ENCODE assay signal across 22 mouse cellular contexts in the genomic region with DNA sequence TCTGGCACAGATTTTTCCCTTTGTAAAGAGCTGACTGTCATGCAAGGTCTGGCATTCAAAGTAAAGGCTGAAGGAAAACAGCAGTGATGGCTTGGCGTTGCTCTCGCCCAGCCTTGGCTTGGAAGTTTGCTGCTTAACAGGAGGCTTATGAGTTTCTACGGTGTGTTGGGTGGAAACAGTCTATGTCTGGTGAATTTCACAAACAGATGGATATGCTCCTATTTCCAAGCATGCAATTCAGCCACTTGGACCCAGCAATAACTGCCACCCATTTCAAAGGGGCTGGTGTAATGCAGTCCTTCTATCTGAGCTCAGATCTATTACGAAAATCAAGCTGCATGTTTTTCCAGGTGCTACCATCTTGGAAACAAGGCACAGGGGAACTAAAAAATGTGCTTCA.
DNase-seq lines count a peak whose midpoint lies in the region; ATAC-seq lines count a peak whose summit lies in the region.
"Had no signal": no experiment of that assay in that cellular context is flagged by ENCODE, and none has a peak within 500 bp of the region (broad histone marks: within the 10 kb centered on the region; RNA-seq: fewer than 3 reads in every experiment).

No protein-coding gene starts in this region.

- H3K36me3 ChIP-seq in embryonic facial prominence, embryonic 11.5 days (replicated peaks; ENCODE audit: control insufficient read depth, insufficient read depth, low read depth, low read length) = no peaks in the 10 kb centered on the region
- no peaks in the 10 kb centered on the region for H3K36me3 ChIP-seq in embryonic facial prominence, embryonic 10.5 days (replicated peaks)
- H3K36me3 ChIP-seq: embryonic facial prominence, embryonic 13.5 days; forebrain, embryonic 15.5 days; G1E; heart, embryonic 15.5 days; hindbrain, embryonic 12.5 days had no signal

- no peak overlapping the region for H3K9ac ChIP-seq in embryonic facial prominence, embryonic 11.5 days (replicated peaks; ENCODE audit: low read length)
- H3K9ac ChIP-seq: embryonic facial prominence, embryonic 13.5 days; forebrain, embryonic 15.5 days; heart, embryonic 15.5 days; hindbrain, embryonic 12.5 days had no signal

- DNase-seq in embryonic facial prominence, embryonic 11.5 days (ENCODE audit: low spot score) = peak; percentile 13
- DNase-seq in embryonic facial prominence, embryonic 10.5 days (ENCODE audit: low spot score) = no peak
- DNase-seq in heart, postnatal 10 days = peak; percentile 30 to 35
- no peak for DNase-seq in heart, adult 8-10 months (ENCODE audit: low spot score)
- peak; percentile 1 for DNase-seq in ovary, postnatal 14 days (ENCODE audit: low spot score)
- no peak for DNase-seq in ovary, postnatal 10 days (ENCODE audit: low spot score)
- no peak for DNase-seq in retina, postnatal 1 day
- DNase-seq: adrenal gland, adult 8-10 months; adrenal gland, postnatal 36 days; B cell, adult 2 months; cerebellum, adult 2 months; embryo, embryonic 11 days had no signal

- no peak overlapping the region for H3K4me2 ChIP-seq in embryonic facial prominence, embryonic 11.5 days (ENCODE audit: low read depth, low read length)
- H3K4me2 ChIP-seq: embryonic facial prominence, embryonic 13.5 days; forebrain, embryonic 15.5 days; heart, embryonic 15.5 days; hindbrain, embryonic 12.5 days had no signal

- WGBS in embryonic facial prominence, embryonic 11.5 days = 73% methylated on average over 4 of the region's 4 CpGs
- WGBS in embryonic facial prominence, embryonic 10.5 days = 80% methylated on average over 4 of the region's 4 CpGs

- ATAC-seq in embryonic facial prominence, embryonic 11.5 days (replicated peaks; ENCODE audit: insufficient number of reproducible peaks, low FRiP score, low TSS enrichment, low read depth) = no peak
- ATAC-seq: CD4-positive, CD25-positive, alpha-beta regulatory T cell, adult 4 months; forebrain, embryonic 15.5 days; hindbrain, embryonic 16.5 days; inflammation-experienced regulatory T-cells, adult 6 months; intestine, postnatal 0 days had no signal

- H3K4me1 ChIP-seq in embryonic facial prominence, embryonic 11.5 days (ENCODE audit: control insufficient read depth, insufficient read depth, low read length) = no peaks in the 10 kb centered on the region
- 0 out of 2 replicates have a peak, but pooled peaks cover 3% of the 10 kb centered on the region for H3K4me1 ChIP-seq in embryonic facial prominence, embryonic 10.5 days
- H3K4me1 ChIP-seq: embryonic facial prominence, embryonic 13.5 days; forebrain, embryonic 15.5 days; heart, embryonic 15.5 days; hindbrain, embryonic 12.5 days had no signal

- intact Hi-C loops in heart, postnatal 10 days (cut with DNase I) = no loop called here

- no peak overlapping the region for H3K4me3 ChIP-seq in embryonic facial prominence, embryonic 11.5 days (ENCODE audit: low read depth, low read length)
- no peak overlapping the region for H3K4me3 ChIP-seq in embryonic facial prominence, embryonic 10.5 days
- H3K4me3 ChIP-seq: embryonic facial prominence, embryonic 13.5 days; erythroblast, embryonic 14.5 days; forebrain, embryonic 15.5 days; heart, embryonic 15.5 days; hindbrain, embryonic 12.5 days had no signal

- H3K27me3 ChIP-seq in embryonic facial prominence, embryonic 11.5 days (ENCODE audit: control insufficient read depth, insufficient read depth, low read length) = no peaks in the 10 kb centered on the region
- H3K27me3 ChIP-seq in embryonic facial prominence, embryonic 10.5 days (replicated peaks; ENCODE audit: low read depth, poor library complexity, severe bottlenecking) = no peaks in the 10 kb centered on the region
- H3K27me3 ChIP-seq: embryonic facial prominence, embryonic 13.5 days; forebrain, embryonic 15.5 days; heart, embryonic 15.5 days; hindbrain, embryonic 12.5 days had no signal

- H3K27ac ChIP-seq in embryonic facial prominence, embryonic 11.5 days (replicated peaks; ENCODE audit: low read depth, low read length) = no peak overlapping the region
- H3K27ac ChIP-seq in embryonic facial prominence, embryonic 10.5 days (replicated peaks) = no peak overlapping the region
- H3K27ac ChIP-seq: embryonic facial prominence, embryonic 13.5 days; forebrain, embryonic 15.5 days; heart, embryonic 15.5 days; hindbrain, embryonic 12.5 days had no signal

- H3K9me3 ChIP-seq in embryonic facial prominence, embryonic 11.5 days (replicated peaks; ENCODE audit: control insufficient read depth, low read length) = no peaks in the 10 kb centered on the region
- H3K9me3 ChIP-seq in embryonic facial prominence, embryonic 10.5 days = no peaks in the 10 kb centered on the region
- H3K9me3 ChIP-seq: embryonic facial prominence, embryonic 13.5 days; forebrain, embryonic 15.5 days; G1E; heart, embryonic 15.5 days; hindbrain, embryonic 12.5 days had no signal

Comparison
In these comparisons a context has a peak if more than half of its experiments do, and no peak if none do; other contexts are left out.
1. DNase-seq: peak in embryonic facial prominence, embryonic 11.5 days (single experiment), heart, postnatal 10 days (2 of 2) and ovary, postnatal 14 days (single experiment); none in embryonic facial prominence, embryonic 10.5 days (single experiment), heart, adult 8-10 months (single experiment), ovary, postnatal 10 days (single experiment) and retina, postnatal 1 day (single experiment).